Mouse (Mus musculus): ENCODE measurements around the gene 4930412O13Rik. TPM values are rescaled to one million over a fixed set of nuclear protein-coding genes. Genes with fewer than 3 reads are reported as not detected.
A peak's percentile ranks its signal among the peaks of the same experiment; 100 is the strongest.

Gene 4930412O13Rik
- polyA plus RNA-seq, 1 experiment from 2014 or later = not detected

DNA sequence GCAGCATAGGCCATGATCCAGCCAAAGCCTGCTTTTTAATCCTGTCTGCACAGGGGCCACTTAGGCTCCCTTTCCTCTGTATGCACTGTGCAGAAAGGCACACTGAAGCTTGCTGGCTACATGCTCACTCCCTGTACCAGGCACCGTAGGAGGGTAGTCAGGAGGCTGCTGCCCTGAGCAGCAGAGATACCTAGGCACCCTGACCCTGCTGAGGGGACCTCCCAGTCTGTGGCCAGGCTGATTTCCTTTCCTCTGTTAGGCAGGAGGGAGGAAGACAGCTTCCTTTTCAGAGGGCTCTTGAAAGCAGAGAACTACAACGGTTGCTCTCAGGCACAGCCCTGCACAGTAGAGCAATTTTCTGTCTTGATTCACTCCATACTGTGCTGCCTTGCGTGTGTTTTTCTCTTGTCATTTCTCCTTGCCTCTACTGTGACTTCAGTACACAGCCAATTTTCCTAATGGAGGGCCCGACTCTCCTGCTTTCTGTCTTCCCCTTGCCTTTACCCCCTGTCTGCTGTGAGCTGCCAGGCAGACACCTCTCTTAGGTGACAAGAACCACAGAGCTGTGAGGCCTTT, 9.8 kb upstream of the 4930412O13Rik start:
- DNase-seq (no peak), ATAC-seq (ENCODE audit: insufficient read depth) (peak; percentile 23; the same call in 1 of the 2 replicates)
- TF ChIP-seq CTCF (IDR thresholded peaks at IDR 0.05; ENCODE audit: low read depth) = no peak
- H3K9ac ChIP-seq = no peak overlapping the region
- 40% methylated on average over 4 of the region's 4 CpGs for WGBS
- H3K4me2 ChIP-seq = no peak overlapping the region
- H3K4me1 ChIP-seq (ENCODE audit: insufficient read depth) = no peaks in the 10 kb centered on the region
- H3K36me3 ChIP-seq (ENCODE audit: insufficient read depth) = no peaks in the 10 kb centered on the region
- H3K27me3 ChIP-seq (ENCODE audit: insufficient read depth, low read length) = peaks cover 49% of the 10 kb centered on the region
- no peak overlapping the region for H3K27ac ChIP-seq (ENCODE audit: low read depth)
- no peaks in the 10 kb centered on the region for H3K9me3 ChIP-seq (ENCODE audit: low read depth, low read length)
- H3K4me3 ChIP-seq (ENCODE audit: low read depth, low read length) = no peak overlapping the region

DNA sequence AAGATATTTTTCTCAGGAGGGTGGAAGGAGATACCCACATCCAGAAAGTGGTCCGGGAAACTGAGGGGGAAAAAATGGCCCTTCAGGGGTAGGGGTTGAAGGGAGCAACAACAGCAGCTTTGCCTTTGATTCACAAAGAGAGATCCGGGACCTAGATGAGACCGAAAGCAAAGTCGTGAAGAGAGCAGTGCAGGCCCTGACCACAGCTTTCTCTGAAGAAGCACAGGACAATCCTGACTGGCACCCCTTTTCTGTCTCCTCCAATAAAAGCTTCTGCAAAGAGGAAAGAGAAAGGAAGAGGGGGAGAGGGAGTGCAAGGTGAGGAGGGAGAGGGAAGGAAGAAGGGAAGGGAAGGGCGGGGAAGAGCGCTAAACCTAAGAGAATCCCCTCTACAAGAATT, 9.3 kb upstream of the 4930412O13Rik start:
- Histone ChIP-seq H3K36me3 (ENCODE audit: insufficient read depth) (no peaks in the 10 kb centered on the region), H3K27ac (ENCODE audit: low read depth) (no peak overlapping the region), H3K4me3 (ENCODE audit: low read depth, low read length) (no peak overlapping the region), H3K9me3 (ENCODE audit: low read depth, low read length) (no peaks in the 10 kb centered on the region), H3K9ac (no peak overlapping the region), H3K4me2 (no peak overlapping the region), H3K27me3 (ENCODE audit: insufficient read depth, low read length) (peaks cover 55% of the 10 kb centered on the region), H3K4me1 (ENCODE audit: insufficient read depth) (no peaks in the 10 kb centered on the region)
- 55% methylated on average over 6 of the region's 6 CpGs for WGBS
- no peak for TF ChIP-seq CTCF (IDR thresholded peaks at IDR 0.05; ENCODE audit: low read depth)
- DNase-seq (no peak), ATAC-seq (ENCODE audit: insufficient read depth) (no peak)

DNA sequence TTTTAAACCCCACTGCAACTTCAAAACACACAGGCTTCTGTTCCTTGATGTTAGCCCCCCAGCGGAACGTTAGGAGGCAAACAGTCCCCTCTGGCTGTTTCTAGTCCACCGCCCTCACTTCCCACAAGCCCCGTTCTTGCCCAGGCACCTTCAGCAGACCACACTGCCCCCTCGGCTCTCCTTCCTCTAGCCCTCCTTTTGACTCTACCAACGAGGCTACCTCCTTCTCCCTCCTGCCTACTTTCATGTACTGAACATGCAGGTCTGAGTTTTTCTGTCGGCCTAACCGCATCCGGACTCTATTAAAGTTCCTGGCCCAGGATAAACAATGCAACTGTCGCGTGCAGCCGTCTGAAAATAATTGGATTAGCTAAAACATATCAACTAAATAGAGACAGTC, 8.4 kb upstream of the 4930412O13Rik start:
- Histone ChIP-seq H3K4me2 (no peak overlapping the region), H3K4me3 (ENCODE audit: low read depth, low read length) (no peak overlapping the region), H3K27me3 (ENCODE audit: insufficient read depth, low read length) (peaks cover 64% of the 10 kb centered on the region), H3K36me3 (ENCODE audit: insufficient read depth) (no peaks in the 10 kb centered on the region), H3K9ac (no peak overlapping the region), H3K4me1 (ENCODE audit: insufficient read depth) (no peaks in the 10 kb centered on the region), H3K27ac (ENCODE audit: low read depth) (no peak overlapping the region), H3K9me3 (ENCODE audit: low read depth, low read length) (no peaks in the 10 kb centered on the region)
- ATAC-seq (ENCODE audit: insufficient read depth) (no peak), DNase-seq (no peak)
- 0 out of 2 replicates have a peak, but pooled peaks have one; percentile 2 for TF ChIP-seq CTCF (IDR thresholded peaks at IDR 0.05; ENCODE audit: low read depth)
- WGBS = 21% methylated on average over 12 of the region's 12 CpGs

DNA sequence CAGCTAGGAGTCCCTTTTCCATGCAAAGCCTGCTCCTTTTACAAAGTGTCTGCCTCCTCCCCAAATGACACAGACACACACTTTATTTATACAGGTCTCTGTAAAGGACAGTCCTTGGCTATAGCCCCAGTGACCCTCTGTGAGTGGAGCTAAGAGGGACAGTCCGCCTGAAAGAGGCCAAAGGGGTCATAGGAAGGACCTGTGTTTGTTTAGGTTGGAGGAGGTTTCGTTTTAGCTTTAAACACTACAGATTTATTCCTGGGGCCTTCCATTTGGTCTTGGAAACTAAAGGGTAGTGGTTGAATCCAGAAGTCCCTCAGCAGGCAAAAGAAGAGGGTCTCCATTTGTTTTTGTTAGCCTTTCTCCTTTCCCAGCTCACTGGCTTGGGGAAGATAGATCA, 7.3 kb upstream of the 4930412O13Rik start:
- Histone ChIP-seq H3K4me3 (ENCODE audit: low read depth, low read length) (no peak overlapping the region), H3K27me3 (ENCODE audit: insufficient read depth, low read length) (peaks cover 66% of the 10 kb centered on the region), H3K4me1 (ENCODE audit: insufficient read depth) (no peaks in the 10 kb centered on the region), H3K9me3 (ENCODE audit: low read depth, low read length) (no peaks in the 10 kb centered on the region), H3K36me3 (ENCODE audit: insufficient read depth) (no peaks in the 10 kb centered on the region), H3K4me2 (no peak overlapping the region), H3K27ac (ENCODE audit: low read depth) (no peak overlapping the region), H3K9ac (no peak overlapping the region)
- WGBS = 23% methylated on average over 2 of the region's 2 CpGs
- ATAC-seq (ENCODE audit: insufficient read depth) (no peak), DNase-seq (no peak)
- no peak for TF ChIP-seq CTCF (IDR thresholded peaks at IDR 0.05; ENCODE audit: low read depth)

DNA sequence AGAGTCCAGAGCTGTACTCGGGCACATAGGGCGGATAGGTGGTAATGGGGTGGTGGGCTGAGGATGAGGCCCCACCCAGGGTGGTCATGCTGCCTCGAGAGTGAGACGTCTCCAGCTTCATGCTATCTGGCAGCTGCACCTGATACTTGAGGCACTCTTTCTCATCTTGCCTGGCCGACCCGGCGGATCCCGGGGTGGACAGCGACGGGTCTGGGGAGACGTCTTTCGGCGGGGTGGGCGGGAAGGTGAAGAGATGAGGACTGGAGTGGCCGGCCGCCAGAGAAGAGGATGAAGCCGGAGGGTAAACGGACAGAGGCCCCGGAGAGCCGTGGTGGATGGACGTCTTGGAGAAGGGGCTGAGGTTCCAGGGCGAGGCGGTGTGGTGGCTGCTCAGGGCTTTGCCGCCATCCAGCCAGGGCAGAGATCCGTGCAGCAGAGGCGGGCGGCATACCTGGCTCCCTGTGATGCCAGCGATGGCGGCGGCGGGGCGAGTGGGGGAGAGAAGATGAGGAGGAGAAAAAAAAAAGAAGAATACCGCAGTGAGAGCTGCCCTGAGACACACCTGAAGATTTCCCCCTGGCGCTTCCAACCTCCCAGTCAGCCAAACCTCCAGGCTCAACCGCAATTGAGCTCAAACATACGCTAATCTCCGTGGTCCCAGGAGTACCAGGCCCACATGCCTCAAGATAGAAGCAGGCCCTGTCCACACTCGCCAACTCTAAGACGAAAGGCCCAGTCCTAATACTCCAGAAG, 6.4 kb upstream of the 4930412O13Rik start:
- WGBS = 12% methylated on average over 36 of the region's 39 CpGs
- Histone ChIP-seq H3K4me3 (ENCODE audit: low read depth, low read length) (no peak overlapping the region), H3K4me2 (peak overlapping the region; percentile 29; the same call in 1 of the 2 replicates), H3K36me3 (ENCODE audit: insufficient read depth) (no peaks in the 10 kb centered on the region), H3K27ac (ENCODE audit: low read depth) (no peak overlapping the region), H3K9me3 (ENCODE audit: low read depth, low read length) (no peaks in the 10 kb centered on the region), H3K9ac (no peak overlapping the region), H3K4me1 (ENCODE audit: insufficient read depth) (no peaks in the 10 kb centered on the region), H3K27me3 (ENCODE audit: insufficient read depth, low read length) (peaks cover 67% of the 10 kb centered on the region)
- ATAC-seq (ENCODE audit: insufficient read depth) (no peak), DNase-seq (no peak)
- no peak for TF ChIP-seq CTCF (IDR thresholded peaks at IDR 0.05; ENCODE audit: low read depth)

DNA sequence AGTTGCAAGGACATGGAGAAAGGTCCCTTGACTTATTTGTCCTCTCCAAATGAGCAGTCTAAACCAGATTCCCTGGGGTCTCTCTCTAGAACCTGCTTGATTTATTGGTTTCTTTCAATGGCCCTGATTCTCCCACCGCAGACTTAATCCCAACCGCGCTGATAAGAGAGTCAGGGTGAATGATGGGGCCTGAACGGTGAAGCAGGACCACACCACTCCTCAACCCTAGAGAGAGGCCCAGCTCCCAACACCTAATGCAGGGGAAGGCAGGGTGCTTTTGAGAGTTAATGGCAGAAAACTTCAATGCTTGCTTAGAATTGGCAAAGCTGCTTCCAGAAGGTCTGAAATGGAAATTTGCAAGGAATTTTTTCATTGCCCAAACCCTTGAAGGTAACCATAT, 5.8 kb upstream of the 4930412O13Rik start:
- H3K4me3 ChIP-seq (ENCODE audit: low read depth, low read length) = no peak overlapping the region
- H3K4me1 ChIP-seq (ENCODE audit: insufficient read depth) = no peaks in the 10 kb centered on the region
- no peak overlapping the region for H3K27ac ChIP-seq (ENCODE audit: low read depth)
- peak overlapping the region; percentile 29; the same call in 1 of the 2 replicates for H3K4me2 ChIP-seq
- no peaks in the 10 kb centered on the region for H3K9me3 ChIP-seq (ENCODE audit: low read depth, low read length)
- no peak for ATAC-seq (ENCODE audit: insufficient read depth)
- TF ChIP-seq CTCF (IDR thresholded peaks at IDR 0.05; ENCODE audit: low read depth) = no peak
- H3K36me3 ChIP-seq (ENCODE audit: insufficient read depth) = no peaks in the 10 kb centered on the region
- no peak overlapping the region for H3K9ac ChIP-seq
- DNase-seq = no peak
- H3K27me3 ChIP-seq (ENCODE audit: insufficient read depth, low read length) = peaks cover 73% of the 10 kb centered on the region
- WGBS = 16% methylated on average over 4 of the region's 4 CpGs

DNA sequence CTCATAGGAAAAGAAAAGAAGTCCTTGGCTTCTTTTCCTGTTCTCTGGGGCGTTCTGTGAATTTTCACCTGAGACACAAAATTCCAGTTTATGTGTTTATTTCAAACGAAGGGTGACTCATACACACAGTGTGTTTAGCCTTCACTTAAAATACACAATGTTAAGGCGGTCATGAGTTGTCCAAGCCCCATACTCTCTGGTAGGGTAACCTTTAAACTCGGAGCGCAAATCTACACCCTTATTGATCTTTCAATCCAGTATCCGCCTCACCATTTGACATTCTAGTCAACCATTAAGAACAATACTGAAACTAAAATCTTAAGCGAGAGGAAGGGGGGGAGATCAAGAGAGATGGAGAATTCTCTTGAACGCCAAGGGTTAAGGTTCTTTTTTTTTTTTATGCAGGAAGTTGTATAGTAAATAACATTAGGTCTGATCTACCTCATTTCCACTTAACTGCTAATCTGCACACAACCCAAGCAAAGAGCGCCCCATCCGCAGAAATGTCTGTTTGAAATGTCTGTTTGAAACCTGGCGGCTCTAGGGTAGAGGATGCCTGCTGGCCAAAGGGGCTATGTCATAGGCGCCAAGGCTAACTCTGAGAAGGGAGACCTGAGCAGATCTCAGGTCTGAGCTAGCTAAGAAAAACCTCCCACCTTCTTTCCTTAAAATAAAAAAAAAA, 5.2 kb upstream of the 4930412O13Rik start:
- Histone ChIP-seq H3K9me3 (ENCODE audit: low read depth, low read length) (no peaks in the 10 kb centered on the region), H3K36me3 (ENCODE audit: insufficient read depth) (no peaks in the 10 kb centered on the region), H3K27me3 (ENCODE audit: insufficient read depth, low read length) (peaks cover 77% of the 10 kb centered on the region), H3K9ac (no peak overlapping the region), H3K4me3 (ENCODE audit: low read depth, low read length) (peak overlapping the region; percentile 49; the same call in 1 of the 2 replicates), H3K27ac (ENCODE audit: low read depth) (no peak overlapping the region), H3K4me1 (ENCODE audit: insufficient read depth) (no peaks in the 10 kb centered on the region), H3K4me2 (peak overlapping the region; percentile 98)
- WGBS = 29% methylated on average over 12 of the region's 12 CpGs
- DNase-seq = no peak
- ATAC-seq (ENCODE audit: insufficient read depth) = no peak
- TF ChIP-seq CTCF (IDR thresholded peaks at IDR 0.05; ENCODE audit: low read depth) = no peak
